Mouse (Mus musculus): ENCODE results near the gene Klf4. TPM values are rescaled to one million over a fixed set of nuclear protein-coding genes. Genes with fewer than 3 reads are reported as not detected.
A peak's percentile ranks its signal among the peaks of the same experiment; 100 is the strongest.

The Klf4 gene
- polyA plus RNA-seq, 1 experiment from 2014 or later: 2.2 TPM

DNA sequence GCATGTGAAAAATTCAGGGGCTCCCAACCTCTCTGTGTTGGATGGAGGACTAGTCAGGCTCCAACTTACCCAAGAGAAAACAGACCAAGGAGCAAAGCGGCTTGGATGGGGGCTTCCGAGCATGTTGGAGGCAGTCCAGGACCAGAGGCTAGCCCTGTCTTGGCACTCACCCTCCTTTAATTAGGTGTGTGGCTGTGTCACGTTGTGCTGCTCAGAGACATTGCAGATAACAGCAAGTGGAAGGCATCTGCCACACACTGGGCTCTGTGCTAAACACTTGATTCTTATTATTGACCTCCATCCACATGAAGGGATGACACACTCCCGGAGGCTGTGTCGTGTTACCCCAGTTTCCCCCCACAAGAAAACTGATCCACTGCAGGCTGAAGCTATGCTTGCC is 53.9 kb downstream of the Klf4 start:
- no peak overlapping the region for H3K4me3 ChIP-seq (ENCODE audit: low read depth, low read length)
- DNase-seq (ENCODE audit: low spot score) (no peak), ATAC-seq (ENCODE audit: low FRiP score) (no peak)
- WGBS: 74% methylated on average over 5 of the region's 5 CpGs
- H3K27me3 ChIP-seq (ENCODE audit: control insufficient read depth, insufficient read depth, low read length): no peaks in the 10 kb centered on the region
- no peaks in the 10 kb centered on the region for H3K9me3 ChIP-seq (ENCODE audit: control insufficient read depth, low read length)
- no peak overlapping the region for H3K27ac ChIP-seq (ENCODE audit: low read depth, low read length)
- H3K4me1 ChIP-seq (replicated peaks; ENCODE audit: control insufficient read depth, insufficient read depth, low read length): no peaks in the 10 kb centered on the region
- no peaks in the 10 kb centered on the region for H3K36me3 ChIP-seq (ENCODE audit: control insufficient read depth, insufficient read depth, low read length)
- no peak overlapping the region for H3K4me2 ChIP-seq (replicated peaks; ENCODE audit: low read depth, low read length)
- H3K9ac ChIP-seq (ENCODE audit: low read depth, low read length): no peak overlapping the region

DNA sequence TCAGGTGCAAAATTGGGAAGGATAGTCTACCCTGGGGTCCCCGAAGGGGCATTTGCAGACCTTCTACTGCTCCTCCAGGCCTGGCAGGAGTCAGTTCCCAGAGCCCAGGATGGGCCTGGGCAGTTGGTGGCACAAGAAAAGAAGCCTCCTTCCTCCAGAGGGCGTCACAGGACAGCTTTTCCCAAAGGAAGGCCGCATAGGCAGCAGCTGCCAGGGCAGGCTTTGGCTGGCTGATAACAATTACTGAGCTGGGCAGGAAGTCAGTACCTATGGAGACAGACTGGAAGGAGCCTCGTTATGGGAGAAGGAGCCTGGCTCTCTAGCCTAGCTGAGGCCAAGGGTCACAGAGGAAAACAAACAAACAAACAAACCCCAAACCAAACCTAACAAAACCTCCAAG is 54.3 kb downstream of the Klf4 start:
- H3K9ac ChIP-seq (ENCODE audit: low read depth, low read length): no peak overlapping the region
- H3K36me3 ChIP-seq (ENCODE audit: control insufficient read depth, insufficient read depth, low read length): no peaks in the 10 kb centered on the region
- H3K4me3 ChIP-seq (ENCODE audit: low read depth, low read length): no peak overlapping the region
- DNase-seq (ENCODE audit: low spot score): peak; percentile 42
- no peak overlapping the region for H3K27ac ChIP-seq (ENCODE audit: low read depth, low read length)
- ATAC-seq (ENCODE audit: low FRiP score): no peak
- no peaks in the 10 kb centered on the region for H3K9me3 ChIP-seq (ENCODE audit: control insufficient read depth, low read length)
- H3K4me1 ChIP-seq (replicated peaks; ENCODE audit: control insufficient read depth, insufficient read depth, low read length): no peaks in the 10 kb centered on the region
- no peaks in the 10 kb centered on the region for H3K27me3 ChIP-seq (ENCODE audit: control insufficient read depth, insufficient read depth, low read length)
- WGBS: 33% methylated on average over 4 of the region's 4 CpGs
- no peak overlapping the region for H3K4me2 ChIP-seq (replicated peaks; ENCODE audit: low read depth, low read length)

DNA sequence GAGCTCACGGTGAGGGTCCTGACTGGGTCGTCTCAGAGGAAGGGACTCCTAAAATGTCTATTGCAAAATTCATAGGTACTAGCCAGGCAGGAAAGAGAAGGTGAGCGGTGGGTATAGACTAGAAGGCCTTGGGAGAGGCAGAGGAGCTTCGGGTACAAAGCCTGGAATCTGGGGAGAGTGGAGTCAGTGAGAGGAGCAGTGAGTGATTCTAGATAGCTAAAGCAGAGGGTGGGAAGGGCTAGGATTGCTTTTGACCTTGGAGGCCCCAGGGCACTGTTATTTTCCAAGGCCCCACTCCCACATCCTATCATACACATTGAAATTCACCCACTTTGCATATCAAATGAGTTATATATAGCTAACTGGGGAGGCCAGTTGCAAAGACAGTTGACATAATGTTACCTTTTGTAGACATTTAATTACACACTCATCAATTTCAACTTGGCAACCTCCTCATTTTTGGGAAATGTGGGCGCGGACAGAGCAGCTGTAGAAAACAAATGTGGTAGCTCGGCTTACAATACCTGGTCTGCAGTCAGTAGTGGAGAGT is 55.0 kb downstream of the Klf4 start:
- WGBS: 91% methylated on average over 7 of the region's 7 CpGs
- no peak overlapping the region for H3K9ac ChIP-seq (ENCODE audit: low read depth, low read length)
- ATAC-seq (ENCODE audit: low FRiP score): no peak
- H3K36me3 ChIP-seq (ENCODE audit: control insufficient read depth, insufficient read depth, low read length): no peaks in the 10 kb centered on the region
- H3K9me3 ChIP-seq (ENCODE audit: control insufficient read depth, low read length): no peaks in the 10 kb centered on the region
- H3K4me2 ChIP-seq (replicated peaks; ENCODE audit: low read depth, low read length): no peak overlapping the region
- H3K27me3 ChIP-seq (ENCODE audit: control insufficient read depth, insufficient read depth, low read length): no peaks in the 10 kb centered on the region
- no peak overlapping the region for H3K4me3 ChIP-seq (ENCODE audit: low read depth, low read length)
- DNase-seq (ENCODE audit: low spot score): no peak
- no peaks in the 10 kb centered on the region for H3K4me1 ChIP-seq (replicated peaks; ENCODE audit: control insufficient read depth, insufficient read depth, low read length)
- H3K27ac ChIP-seq (ENCODE audit: low read depth, low read length): no peak overlapping the region

Other genes starting within 250 kb of the Klf4 start
- 97.1 and 105 TPM in 2 replicates for gene Rad23b, start 182.4 kb downstream of the Klf4 start, polyA plus RNA-seq (2014; fragmentation: Nextera tagmentation; extraction: Ambion mirVana)